Mouse (Mus musculus): ENCODE results near the gene Lyg1. TPM values are rescaled to one million over a fixed set of nuclear protein-coding genes. Genes with fewer than 3 reads are reported as not detected.

Gene Lyg1
- polyA plus RNA-seq, 1 experiment = not detected

DNA sequence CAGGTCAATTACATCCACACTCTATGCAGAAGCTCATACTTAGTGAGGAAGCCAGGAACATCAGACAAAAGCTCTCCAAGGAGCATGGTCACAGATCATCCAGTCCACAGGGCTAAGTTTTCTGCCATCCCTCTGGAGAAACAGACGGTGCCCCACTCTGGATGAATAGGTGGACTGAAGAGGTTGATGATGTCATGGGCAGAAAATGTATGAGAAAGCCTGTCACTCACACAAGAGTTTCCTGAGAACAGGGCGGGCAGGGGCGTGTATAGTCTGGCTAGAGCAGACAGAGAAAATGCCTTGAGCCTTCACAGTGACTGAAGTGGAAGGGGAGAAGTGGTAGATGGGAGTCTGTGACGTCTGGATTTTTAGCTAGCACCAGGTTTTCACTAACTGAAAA is 14.0 kb upstream of the Lyg1 start:
- no peak overlapping the region for H3K4me3 ChIP-seq (ENCODE audit: insufficient read depth, low read depth, low read length)
- H3K4me1 ChIP-seq (ENCODE audit: control insufficient read depth, insufficient read depth, insufficient read length, low read length) = no peaks in the 10 kb centered on the region
- no peak overlapping the region for H3K27ac ChIP-seq (replicated peaks; ENCODE audit: low read depth, low read length)

DNA sequence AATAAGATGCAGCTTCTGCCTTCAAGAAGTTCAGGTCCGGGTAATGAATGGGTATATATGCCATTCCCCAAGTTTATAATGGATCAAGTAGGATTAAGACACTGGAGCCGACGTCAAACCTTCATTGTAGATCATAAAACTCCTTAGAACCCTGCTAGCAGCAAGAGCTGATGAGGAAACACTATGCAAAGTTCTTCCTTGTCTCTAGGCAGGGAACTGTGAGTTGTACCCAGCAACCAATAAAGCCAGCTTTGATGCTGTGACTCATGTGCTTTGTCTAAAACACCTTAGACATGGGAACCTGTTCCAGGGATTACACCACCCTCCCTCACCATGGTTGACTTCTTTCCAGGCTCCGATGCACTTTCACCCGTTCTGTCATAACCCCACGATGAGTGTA is 11.2 kb upstream of the Lyg1 start:
- H3K4me3 ChIP-seq (ENCODE audit: insufficient read depth, low read depth, low read length) = no peak overlapping the region
- H3K4me1 ChIP-seq (ENCODE audit: control insufficient read depth, insufficient read depth, insufficient read length, low read length) = no peaks in the 10 kb centered on the region
- H3K27ac ChIP-seq (replicated peaks; ENCODE audit: low read depth, low read length) = no peak overlapping the region

DNA sequence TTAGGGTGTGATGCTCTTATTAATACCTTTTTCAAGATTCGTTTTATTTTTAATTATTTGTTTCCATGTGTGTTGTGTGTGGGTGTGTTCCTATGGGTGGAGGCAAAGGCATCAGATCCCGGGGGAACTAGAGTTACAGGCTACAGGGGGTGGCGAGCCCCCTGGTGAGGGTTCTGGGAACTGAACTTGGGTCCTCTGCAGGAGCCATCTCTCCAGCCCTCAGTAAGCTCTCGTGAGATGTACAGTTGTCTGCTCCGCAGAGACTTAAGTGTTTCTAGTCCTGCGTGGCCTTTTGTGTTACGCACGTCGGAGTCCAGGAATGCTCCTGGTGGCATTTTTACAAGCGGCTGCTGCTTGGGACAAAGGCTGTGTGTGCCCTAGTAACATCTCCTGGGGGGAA is 8.0 kb upstream of the Lyg1 start:
- Histone ChIP-seq H3K4me3 (ENCODE audit: insufficient read depth, low read depth, low read length) (no peak overlapping the region), H3K27ac (replicated peaks; ENCODE audit: low read depth, low read length) (no peak overlapping the region), H3K4me1 (ENCODE audit: control insufficient read depth, insufficient read depth, insufficient read length, low read length) (no peaks in the 10 kb centered on the region)

DNA sequence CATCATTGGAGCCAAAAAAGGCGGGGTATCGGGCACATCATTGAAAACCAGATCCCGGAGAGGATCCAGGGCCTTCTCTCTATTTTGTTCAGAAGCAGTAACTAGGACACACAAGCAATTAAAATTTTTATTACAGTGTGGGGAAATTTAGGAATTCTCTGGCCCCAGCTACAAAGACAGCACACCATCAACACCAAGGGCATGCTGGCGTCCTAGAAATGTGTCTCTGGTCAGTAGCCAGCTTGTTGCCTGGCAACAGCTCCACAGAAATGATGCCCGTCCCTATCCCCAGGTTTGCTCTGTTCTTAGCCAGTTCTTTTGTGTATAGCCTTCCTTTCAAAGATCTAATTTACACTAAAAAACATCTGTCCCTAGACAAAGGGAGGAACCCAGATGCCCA is 1.9 kb upstream of the Lyg1 start:
- Histone ChIP-seq H3K4me1 (ENCODE audit: control insufficient read depth, insufficient read depth, insufficient read length, low read length) (no peaks in the 10 kb centered on the region), H3K27ac (replicated peaks; ENCODE audit: low read depth, low read length) (no peak overlapping the region), H3K4me3 (ENCODE audit: insufficient read depth, low read depth, low read length) (no peak overlapping the region)

DNA sequence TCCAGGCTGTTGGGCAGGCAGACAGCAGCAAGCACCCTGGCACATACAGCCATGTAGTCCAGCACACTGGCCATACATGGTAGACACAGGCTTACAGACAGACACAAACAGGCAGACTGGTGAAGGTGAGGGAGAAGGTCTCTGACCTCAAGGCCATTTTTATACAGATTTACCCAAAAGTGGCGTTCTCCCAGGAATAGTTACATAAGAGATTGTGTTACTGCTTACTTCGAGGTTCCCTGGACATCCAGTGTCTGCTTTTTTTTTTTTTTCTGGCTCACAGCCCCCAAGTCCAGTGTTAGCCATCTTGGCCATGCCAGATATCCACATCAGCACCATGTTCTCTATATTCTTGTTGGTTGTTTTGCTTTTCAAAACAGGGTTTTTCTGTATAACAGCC is 957 bp upstream of the Lyg1 start:
- Histone ChIP-seq H3K4me1 (ENCODE audit: control insufficient read depth, insufficient read depth, insufficient read length, low read length) (no peaks in the 10 kb centered on the region), H3K4me3 (ENCODE audit: insufficient read depth, low read depth, low read length) (no peak overlapping the region)

DNA sequence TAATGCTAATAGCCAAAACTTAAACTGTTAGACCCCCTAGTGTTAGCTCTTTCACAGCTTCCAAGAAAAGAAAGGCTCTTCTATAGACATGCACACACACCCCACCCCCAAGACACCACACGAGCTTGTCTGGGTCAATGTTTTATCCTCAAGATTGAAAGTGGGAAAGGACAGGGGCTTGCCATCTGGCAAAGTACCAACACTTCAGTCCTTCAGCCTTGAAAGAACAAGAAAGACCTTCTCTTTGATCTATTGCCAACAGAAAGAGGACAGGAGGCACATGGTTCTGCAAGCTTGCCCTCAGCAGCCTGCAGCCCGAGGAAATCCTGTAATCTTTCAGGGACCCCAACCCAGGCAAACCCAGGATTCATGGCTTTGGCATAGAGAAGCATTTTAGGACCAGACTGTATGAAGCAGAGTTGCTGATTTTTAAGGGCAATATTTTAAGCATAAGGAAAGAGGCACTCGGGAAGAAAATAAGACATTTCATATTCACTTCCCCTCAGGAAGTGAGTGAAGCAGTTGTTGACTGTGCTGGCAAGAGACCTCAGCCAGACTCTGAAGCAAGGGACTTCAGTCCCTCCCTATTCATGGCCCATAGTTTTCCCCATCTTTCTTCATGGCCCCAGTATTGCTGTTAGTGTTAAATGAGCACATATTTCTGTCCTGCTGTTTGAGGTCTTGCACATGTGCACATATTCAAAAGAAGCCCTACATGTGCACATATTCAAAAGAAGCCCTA is 698 bp downstream of the Lyg1 start:
- Histone ChIP-seq H3K4me3 (ENCODE audit: insufficient read depth, low read depth, low read length) (no peak overlapping the region), H3K4me1 (ENCODE audit: control insufficient read depth, insufficient read depth, insufficient read length, low read length) (no peaks in the 10 kb centered on the region), H3K27ac (replicated peaks; ENCODE audit: low read depth, low read length) (no peak overlapping the region)

More for the DNA sequence above, 957 bp upstream of the Lyg1 start:
- no peak overlapping the region for H3K27ac ChIP-seq (replicated peaks; ENCODE audit: low read depth, low read length)

DNA sequence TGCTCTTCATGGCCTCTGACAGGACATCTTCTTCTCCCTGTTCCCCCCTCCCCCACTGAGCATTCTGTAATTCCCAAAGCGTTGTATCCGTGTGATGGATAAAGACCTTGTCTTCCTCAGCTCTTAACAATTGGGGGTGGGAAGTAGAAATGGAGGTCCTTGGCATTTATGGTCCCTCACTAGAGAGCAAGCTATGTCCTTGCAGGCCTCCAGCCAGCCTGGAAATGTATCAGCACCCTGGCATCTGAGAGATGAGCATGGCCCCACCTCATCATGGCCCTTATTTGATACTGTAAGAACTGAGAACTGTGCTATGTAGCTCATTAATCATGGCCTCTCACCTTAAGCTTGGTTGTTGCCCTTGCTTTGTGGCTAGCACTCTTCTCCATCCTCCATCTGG is 2.3 kb downstream of the Lyg1 start:
- Histone ChIP-seq H3K4me3 (ENCODE audit: insufficient read depth, low read depth, low read length) (no peak overlapping the region), H3K27ac (replicated peaks; ENCODE audit: low read depth, low read length) (no peak overlapping the region), H3K4me1 (ENCODE audit: control insufficient read depth, insufficient read depth, insufficient read length, low read length) (no peaks in the 10 kb centered on the region)

DNA sequence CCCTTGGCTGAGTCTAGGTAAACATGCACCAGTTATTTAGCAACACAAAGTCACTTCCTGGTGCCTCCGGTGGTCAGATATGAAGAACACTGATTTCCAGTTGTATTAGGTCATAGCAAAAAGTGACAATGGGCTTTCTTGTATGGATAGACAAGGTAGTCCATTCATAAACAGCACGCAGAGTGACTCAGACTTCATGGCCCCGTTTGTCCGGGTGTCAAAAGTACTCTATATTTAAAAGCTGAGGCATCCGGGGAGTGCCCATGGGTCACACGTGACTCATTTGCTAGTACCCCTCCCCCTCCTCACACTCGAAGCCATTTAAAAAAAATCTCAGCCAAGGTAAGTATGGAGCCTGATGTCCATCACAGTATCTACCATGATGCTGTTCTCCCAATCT is 2.8 kb downstream of the Lyg1 start:
- H3K4me3 ChIP-seq (ENCODE audit: insufficient read depth, low read depth, low read length) = no peak overlapping the region
- no peak overlapping the region for H3K27ac ChIP-seq (replicated peaks; ENCODE audit: low read depth, low read length)
- H3K4me1 ChIP-seq (ENCODE audit: control insufficient read depth, insufficient read depth, insufficient read length, low read length) = no peaks in the 10 kb centered on the region

DNA sequence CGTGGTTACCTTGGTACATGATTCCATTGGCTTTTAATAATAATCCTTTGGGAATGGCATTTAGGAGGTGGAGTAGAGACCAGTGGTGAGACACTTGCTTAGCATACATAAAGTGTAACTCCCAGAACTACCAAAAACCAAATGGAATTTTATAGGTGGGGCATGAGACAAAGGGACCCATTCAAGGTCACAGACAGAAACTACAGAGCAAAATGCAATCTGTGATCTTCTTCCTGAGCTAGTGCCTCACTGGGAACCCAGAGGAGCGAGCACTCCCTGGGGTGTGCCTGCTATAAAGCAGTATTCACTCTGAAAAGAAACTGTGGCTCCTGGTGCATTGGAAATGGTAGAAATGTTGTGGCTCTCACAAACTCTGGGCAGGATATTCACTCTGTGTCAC is 8.7 kb downstream of the Lyg1 start:
- H3K4me1 ChIP-seq (ENCODE audit: control insufficient read depth, insufficient read depth, insufficient read length, low read length) = no peaks in the 10 kb centered on the region
- H3K4me3 ChIP-seq (ENCODE audit: insufficient read depth, low read depth, low read length) = no peak overlapping the region
- no peak overlapping the region for H3K27ac ChIP-seq (replicated peaks; ENCODE audit: low read depth, low read length)

DNA sequence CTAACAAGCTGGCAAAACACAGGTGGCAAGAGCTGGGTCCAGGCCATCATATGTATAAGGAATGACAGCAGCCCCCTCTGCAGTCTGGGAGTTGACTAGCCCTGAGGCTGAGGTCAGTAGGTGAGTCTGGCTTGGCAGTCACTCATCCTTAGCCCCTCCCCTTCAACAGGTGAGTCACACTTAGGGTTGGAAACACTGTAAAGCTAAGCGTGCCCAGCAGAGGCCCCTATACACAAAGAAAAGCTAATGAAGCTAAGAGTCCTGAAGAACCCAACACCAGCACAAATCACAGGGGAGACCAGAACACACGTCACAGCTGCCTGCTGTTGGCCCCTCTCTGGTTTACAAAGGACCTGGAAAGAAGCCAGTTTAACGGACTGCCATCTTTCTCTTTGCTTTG is 25.8 kb downstream of the Lyg1 start:
- H3K27ac ChIP-seq (replicated peaks; ENCODE audit: low read depth, low read length) = no peak overlapping the region
- no peaks in the 10 kb centered on the region for H3K4me1 ChIP-seq (ENCODE audit: control insufficient read depth, insufficient read depth, insufficient read length, low read length)
- H3K4me3 ChIP-seq (ENCODE audit: insufficient read depth, low read depth, low read length) = no peak overlapping the region

DNA sequence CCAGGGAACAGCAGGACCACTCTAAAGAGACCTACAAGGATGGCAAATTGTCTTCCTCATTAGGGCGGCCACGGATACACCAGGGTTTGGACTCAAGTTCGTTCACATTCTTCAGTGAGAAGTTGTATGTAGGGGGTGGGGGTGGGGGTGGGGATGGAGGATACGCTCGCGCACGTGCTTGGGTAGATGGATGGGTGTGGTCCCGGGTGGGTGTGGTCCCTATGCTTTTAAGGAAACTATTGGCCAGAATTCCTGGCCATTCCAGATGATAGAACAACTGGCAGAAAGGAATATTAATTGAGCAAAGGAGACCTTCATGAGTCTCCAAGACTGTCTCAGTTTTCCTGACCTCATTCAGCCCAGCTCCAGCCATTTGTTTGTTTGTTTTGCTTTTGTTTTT is 31.6 kb downstream of the Lyg1 start:
- H3K27ac ChIP-seq (replicated peaks; ENCODE audit: low read depth, low read length) = no peak overlapping the region
- H3K4me3 ChIP-seq (ENCODE audit: insufficient read depth, low read depth, low read length) = no peak overlapping the region
- no peaks in the 10 kb centered on the region for H3K4me1 ChIP-seq (ENCODE audit: control insufficient read depth, insufficient read depth, insufficient read length, low read length)

DNA sequence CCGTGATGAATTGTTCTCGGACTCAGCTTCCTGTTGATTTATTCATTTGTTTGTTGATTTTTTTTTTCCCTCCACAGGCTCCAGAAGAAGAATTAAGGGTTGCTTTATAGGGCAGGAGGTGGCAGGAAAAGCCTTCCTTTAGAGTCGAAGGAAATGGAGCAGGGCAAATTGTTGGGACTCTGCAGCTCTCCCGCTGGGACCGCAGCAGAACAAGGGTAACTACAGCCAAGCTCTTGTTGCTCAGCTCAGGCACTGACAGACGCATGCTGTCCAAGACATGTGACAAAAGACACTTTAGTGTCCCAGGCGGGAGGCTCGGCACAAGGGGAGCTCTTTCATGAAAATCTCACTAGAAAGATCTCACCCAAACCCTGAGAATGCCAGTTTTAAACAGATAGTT is 35.0 kb downstream of the Lyg1 start:
- Histone ChIP-seq H3K27ac (replicated peaks; ENCODE audit: low read depth, low read length) (no peak overlapping the region), H3K4me1 (ENCODE audit: control insufficient read depth, insufficient read depth, insufficient read length, low read length) (no peaks in the 10 kb centered on the region), H3K4me3 (ENCODE audit: insufficient read depth, low read depth, low read length) (no peak overlapping the region)

DNA sequence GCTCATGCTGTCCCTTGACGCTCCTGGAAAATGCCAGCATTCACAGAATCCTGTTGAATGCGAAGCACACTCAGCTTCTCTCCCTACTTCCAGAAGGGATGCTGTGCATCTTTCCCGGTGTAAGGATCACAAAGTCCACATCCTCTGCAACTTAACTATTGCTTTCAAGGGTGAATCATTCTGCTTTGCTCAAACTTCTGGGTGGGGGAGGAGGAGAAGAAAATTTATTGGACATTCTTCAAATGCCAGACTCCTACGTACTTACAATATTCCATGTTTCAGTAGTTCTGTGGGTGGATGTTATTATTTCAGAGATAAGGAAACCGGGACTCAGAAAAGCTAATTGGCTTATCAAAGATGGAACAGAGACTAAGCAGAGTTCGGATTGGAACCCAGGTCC is 39.5 kb downstream of the Lyg1 start:
- no peak overlapping the region for H3K27ac ChIP-seq (replicated peaks; ENCODE audit: low read depth, low read length)
- no peak overlapping the region for H3K4me3 ChIP-seq (ENCODE audit: insufficient read depth, low read depth, low read length)
- H3K4me1 ChIP-seq (ENCODE audit: control insufficient read depth, insufficient read depth, insufficient read length, low read length) = no peaks in the 10 kb centered on the region

DNA sequence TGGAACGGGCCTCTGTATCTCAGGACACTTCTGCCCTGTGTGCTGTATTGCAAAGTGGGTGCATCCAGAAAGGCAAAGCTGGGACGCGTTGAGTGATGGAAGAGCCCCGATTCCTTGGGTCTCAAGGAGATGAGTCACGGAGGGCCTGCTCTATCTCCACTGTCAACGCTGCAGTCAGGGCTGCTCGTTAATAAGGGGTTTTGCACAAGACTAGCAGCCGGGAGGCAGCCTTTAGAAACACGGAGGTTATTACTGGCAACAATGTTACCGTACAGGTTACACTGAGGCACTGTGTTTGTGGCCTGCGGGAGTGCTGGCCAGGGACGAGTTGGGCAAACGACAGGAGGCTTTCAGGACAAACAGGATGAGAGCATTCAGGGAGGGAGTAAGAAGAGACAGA is 39.9 kb downstream of the Lyg1 start:
- H3K4me1 ChIP-seq (ENCODE audit: control insufficient read depth, insufficient read depth, insufficient read length, low read length) = no peaks in the 10 kb centered on the region
- no peak overlapping the region for H3K27ac ChIP-seq (replicated peaks; ENCODE audit: low read depth, low read length)
- no peak overlapping the region for H3K4me3 ChIP-seq (ENCODE audit: insufficient read depth, low read depth, low read length)

DNA sequence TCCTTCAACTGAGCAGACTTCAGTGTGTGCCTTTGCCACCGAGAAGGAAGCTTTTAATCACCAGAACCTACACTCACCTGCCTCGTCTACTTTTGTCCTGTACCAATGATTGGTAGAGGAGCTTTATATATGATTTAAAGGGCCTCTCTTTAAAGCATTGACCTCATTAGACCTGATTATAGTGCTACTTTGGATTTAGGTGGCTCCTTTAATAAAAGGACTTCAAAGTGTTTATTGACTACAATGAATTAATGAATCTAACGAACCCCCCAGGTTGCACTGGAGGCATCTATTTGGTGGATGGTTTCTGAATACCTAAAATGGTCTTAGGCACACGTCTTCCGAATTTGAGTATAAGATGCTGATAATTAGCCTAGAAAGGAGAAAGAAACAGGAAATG is 41.2 kb downstream of the Lyg1 start, which contains the start of gene Lyg2:
TSS of gene Lyg2 (minus strand) at position 101 of the 400 bp plus-strand sequence.
- Histone ChIP-seq H3K27ac (replicated peaks; ENCODE audit: low read depth, low read length) (no peak within 1 kb of the TSS), H3K4me3 (ENCODE audit: insufficient read depth, low read depth, low read length) (no peak within 1 kb of the TSS), H3K4me1 (ENCODE audit: control insufficient read depth, insufficient read depth, insufficient read length, low read length) (no peaks in the 10 kb centered on the region)

DNA sequence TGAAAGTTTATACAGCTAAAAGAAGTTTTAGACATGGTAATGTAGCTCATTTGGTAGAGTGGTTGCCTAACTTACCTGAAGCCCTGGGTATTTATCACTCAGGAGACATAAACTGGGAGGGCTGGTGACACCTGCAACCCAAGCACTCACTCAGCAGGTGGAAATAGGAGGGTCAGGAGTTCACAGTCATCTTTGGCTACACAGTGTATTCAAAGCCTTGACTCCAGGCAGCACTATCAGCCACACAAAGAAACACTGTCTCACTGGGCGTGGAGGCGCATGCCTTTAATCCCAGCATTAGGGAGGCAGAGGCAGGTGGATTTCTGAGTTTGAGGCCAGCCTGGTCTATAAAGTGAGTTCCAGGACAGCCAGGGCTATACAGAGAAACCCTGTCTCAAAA is 44.8 kb downstream of the Lyg1 start:
- H3K4me3 ChIP-seq (ENCODE audit: insufficient read depth, low read depth, low read length) = no peak overlapping the region
- no peaks in the 10 kb centered on the region for H3K4me1 ChIP-seq (ENCODE audit: control insufficient read depth, insufficient read depth, insufficient read length, low read length)
- no peak overlapping the region for H3K27ac ChIP-seq (replicated peaks; ENCODE audit: low read depth, low read length)

Measured in brown adipose tissue, adult 24 weeks (tissue).